Mouse (Mus musculus): ENCODE data around the gene Sdhaf1.
A peak's percentile ranks its signal among the peaks of the same experiment; 100 is the strongest.

The Sdhaf1 gene

DNA sequence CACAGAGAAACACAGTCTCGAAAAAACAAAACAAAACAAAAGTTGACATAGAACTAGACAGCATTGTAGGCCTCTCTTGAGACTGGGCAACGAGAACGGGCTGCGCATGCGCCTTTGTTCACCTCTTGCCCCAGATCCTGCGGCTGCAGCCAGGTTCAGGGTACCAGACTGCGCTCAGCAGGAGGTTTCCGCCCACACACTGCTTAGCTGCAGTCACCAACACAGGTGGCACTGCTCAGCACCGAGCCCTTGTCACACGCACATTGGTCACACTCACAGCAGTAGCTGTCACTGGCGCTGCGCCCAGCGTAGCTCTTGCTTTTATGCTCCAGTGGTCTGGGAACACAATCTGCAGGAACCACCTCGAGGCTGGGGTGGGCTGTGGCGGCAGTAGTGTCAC lies 3.4 kb upstream of the Sdhaf1 start:
- no peak for DNase-seq (ENCODE audit: extremely low read depth, insufficient read length, low spot score)

GRCm38 (mm10) chr7:30326427-30326826 lies 2.7 kb upstream of the Sdhaf1 start:
- no peak for DNase-seq (ENCODE audit: extremely low read depth, insufficient read length, low spot score)

DNA sequence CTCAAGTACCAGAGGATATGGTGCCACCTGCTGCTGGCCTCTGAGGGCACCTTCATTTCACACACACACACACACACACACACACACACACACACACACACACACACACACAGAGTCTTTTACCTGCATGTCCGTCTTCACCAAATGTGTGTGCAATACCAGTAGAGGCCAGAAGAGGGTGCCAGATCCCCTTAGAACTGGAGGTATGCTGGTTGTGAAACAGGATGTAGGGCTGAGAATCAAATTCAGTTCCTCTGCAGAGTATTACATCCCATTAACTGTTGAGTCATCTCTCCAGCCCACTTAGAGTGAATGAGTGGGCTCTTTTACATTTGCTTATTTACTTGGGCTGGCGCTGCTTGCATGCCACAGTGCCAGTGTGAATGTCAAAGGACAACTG lies 1.7 kb upstream of the Sdhaf1 start:
- DNase-seq (ENCODE audit: extremely low read depth, insufficient read length, low spot score) = no peak

DNA sequence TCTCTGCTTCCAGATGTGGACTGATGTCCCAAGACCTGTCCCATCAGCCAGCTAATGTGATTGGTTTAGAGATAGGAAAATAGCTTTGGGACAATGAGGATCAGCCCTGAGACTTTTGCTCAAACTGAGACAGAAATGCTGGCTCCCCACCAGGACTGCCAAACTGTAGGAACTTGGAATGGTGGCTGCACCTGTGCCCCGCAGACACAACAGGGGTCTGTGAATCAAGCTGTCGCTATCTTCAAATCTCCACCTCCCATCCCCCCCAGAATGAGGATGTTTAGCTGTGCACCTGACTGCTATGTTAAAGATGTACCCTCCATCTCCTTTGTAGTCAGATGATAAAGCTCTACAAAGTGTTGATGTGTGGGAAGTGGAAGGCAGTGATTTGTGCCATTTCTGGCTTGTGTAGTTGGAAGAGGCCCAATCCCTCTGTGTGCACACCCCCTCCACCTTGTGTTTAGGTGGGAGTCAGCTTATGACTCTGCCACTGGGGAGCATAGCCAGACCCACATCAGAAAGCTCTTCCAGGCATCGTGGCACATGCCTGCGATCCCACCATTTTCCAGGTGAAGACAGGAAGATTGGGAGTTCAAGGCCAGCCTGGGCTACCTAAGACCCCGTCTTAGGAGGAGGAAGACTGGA lies 727 bp upstream of the Sdhaf1 start:
- DNase-seq (ENCODE audit: extremely low read depth, insufficient read length, low spot score) = no peak

DNA sequence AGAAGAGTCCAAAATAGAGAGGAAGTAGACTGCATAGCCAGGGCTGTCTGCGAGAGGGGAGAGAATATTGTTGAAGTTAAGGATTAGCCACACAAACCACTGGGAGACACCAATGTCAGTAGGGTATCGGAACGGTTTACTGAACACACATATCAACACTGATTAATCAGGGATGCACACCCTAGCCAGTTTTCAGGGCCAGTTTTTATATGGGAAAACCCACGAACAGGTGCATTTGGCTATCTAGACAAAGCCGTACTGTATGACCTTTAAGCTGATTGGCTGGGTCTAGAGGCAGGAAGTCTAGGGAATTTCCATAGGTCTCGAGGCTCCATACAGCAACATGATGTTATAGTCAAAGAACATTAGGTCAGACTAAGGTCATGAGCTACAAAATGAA lies 830 bp downstream of the Sdhaf1 start:
- DNase-seq (ENCODE audit: extremely low read depth, insufficient read length, low spot score) = no peak

DNA sequence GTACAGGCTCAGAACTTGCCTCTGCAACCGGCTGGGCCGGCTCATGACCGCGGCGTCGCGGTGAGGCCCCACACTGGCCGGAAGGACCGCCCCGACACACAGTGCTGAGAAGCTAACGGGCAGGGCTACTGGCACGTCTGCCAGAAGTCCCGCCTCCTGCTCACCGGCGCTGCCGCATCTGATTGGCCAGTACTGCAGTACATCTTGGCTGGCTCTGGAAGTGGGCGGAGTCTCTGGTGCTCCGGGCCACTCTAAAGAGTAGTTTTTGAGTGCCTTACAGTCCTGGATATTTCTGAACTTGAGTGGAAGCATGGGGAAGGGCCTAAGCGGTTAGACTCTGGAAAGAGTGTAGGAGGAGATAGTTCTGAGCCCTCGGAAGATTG lies 1.4 kb downstream of the Sdhaf1 start:
- peak; percentile 93 for DNase-seq (ENCODE audit: extremely low read depth, insufficient read length, low spot score)

DNA sequence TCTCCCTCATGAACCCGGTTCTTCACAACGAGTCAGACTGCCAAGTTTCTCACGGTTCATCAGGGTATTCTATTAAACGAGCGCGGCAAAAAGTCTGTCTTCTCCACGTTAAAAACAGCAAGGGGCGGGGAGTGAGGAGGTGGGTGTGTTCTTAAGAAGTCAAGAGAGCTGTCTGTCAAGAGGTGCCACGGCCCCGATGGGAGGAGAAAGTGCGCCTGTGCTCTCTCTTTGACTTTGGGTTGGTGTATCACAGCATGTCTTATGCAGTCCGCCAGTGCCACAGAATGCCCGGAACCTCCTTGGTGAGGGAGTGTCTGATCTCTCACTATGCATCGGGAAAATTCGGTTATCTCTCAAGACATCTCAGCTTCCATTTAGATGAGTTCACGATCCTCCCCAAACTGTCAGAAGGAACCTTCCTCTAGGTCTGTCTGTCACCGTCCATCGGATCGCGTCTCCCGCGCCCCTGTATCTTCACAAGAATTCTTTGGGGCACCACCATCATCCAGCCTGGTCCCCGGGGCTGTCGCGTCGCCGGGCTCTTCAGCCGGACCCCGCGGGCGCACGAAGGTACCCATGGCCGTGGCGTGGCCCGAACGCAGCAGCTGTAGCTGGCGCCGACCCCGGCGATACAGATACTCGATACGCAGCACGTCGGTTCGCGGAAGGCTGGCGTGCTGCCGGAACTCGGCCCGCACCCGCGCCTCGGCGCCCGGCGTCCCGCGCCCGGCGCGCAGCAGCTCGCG lies 2.0 kb downstream of the Sdhaf1 start, which contains the start of gene E130208F15Rik:
Gene E130208F15Rik (plus strand): TSS at position 202 of the 746 bp plus-strand sequence.
- DNase-seq (ENCODE audit: extremely low read depth, insufficient read length, low spot score) = peak; percentile 73

DNA sequence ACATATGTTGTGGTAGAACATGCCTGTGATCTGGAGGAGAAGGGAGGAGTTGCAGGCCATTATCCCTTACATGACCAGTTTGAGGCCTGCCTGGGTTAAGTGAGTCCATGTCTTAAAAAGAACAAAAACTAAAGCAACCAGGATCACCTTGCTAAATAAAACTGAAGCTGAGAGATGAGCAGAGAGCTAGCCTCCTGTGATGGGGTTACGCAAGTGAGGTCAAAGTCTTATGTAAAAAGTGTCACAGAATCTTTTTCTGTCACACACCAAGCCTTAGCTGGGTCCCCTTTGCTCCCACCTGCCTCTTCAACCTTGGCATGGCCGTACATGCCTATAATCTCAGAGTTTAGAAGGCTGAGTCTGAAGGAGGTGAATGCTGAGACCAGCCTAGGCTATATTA lies 2.7 kb downstream of the Sdhaf1 start:
- DNase-seq (ENCODE audit: extremely low read depth, insufficient read length, low spot score) = no peak

DNA sequence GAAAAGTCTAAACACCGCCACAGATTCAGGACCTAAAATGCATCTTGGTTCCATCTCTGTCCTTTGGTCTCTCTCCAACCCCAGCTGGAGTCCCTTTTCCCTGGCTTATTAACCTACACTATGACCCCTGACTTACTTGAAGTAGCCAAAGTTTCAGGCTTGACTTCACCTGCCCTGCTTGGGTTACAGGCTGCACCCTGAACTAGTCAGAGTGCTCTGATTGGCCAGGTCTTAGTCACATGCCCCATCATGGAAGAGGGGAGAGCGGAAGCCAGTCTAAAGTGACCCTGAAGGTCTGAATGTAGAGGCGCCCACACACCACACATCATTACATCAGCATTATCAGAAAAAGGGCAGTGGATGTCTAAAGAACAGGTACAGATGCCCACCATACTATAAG lies 5.6 kb downstream of the Sdhaf1 start:
- no peak for DNase-seq (ENCODE audit: extremely low read depth, insufficient read length, low spot score)

GRCm38 (mm10) chr7:30315559-30316529 lies 7.9 kb downstream of the Sdhaf1 start:
- DNase-seq (ENCODE audit: extremely low read depth, insufficient read length, low spot score) = no peak

GRCm38 (mm10) chr7:30314721-30315155 lies 9.0 kb downstream of the Sdhaf1 start, which contains the start of gene Syne4:
Gene Syne4, plus strand, starts transcription at chr7:30314807.
- no peak for DNase-seq (ENCODE audit: extremely low read depth, insufficient read length, low spot score)

- DNase-seq (ENCODE audit: extremely low read depth, insufficient read length, low spot score) = no peak
Measured at GRCm38 (mm10) chr7:30313666-30314320, 9.9 kb downstream of the Sdhaf1 start.

DNA sequence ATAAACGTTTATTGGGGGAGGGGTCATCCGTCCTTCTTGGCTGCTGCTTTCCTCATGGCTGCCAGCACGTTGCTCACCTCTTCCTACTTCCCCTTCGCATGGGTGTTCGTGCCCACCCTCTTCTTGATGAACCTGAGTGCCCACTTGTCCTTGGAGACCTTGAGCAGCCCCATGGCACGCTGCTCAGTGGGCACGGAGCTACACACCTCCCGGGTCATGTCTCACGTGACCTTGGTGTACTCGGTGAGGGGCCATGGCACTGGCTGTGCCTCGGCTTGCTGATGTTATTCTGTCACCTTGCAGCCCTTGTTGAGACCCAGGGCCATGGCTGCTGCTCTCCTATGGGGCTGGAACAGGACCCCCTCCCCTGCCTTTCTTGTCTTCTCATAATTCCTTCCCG lies 13.6 kb downstream of the Sdhaf1 start:
- DNase-seq (ENCODE audit: extremely low read depth, insufficient read length, low spot score) = no peak

- no peak for DNase-seq (ENCODE audit: extremely low read depth, insufficient read length, low spot score)
Measured at GRCm38 (mm10) chr7:30309395-30310129, 14.1 kb downstream of the Sdhaf1 start.

DNA sequence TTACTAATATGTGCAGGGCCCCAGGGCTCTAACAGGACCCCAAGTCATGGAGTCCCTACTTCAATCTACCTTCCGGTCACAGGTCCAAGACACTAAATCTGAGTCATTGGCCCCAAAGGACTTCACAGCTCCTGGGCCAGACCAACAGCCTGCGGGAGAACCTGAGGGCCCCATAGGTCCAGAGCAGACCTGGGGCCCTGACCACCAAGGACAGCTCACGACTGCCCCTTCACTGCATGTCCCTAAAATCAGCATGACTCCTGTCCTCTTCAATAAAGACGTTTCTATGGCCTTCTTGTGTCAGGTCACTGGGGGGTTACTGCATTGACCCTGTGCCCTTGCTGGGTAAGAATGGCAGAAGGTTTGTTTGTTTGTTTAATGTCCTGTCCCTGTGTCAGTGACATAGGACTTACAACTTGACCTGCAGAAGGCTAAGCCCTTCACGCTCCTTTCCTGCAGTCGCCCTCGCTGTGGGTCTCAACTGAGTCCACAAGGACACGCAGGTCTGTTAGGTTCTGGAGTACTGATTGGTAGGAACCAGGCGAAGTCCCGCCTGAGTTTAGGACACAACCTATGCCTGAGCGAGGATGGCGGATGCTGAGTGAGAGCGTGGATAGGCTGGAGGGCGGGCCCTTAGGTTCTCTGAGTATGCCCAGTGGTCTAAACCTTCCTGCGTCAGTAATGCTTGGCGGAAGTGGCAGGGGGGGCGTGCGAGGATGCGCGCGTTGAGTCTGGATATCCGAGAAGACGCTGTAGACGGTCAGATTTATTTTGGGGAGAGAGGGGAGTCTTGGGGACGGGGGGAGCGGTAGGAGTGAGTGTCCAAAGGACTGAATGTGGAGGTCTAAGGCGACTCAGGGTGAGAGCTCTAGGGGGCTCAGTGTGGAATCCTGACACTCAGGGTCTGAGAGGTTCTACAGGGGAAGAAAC lies 15.4 kb downstream of the Sdhaf1 start, which contains the start of gene Alkbh6:
Gene Alkbh6 (plus strand): TSS at position 642 of the 930 bp plus-strand sequence.
- peak; percentile 86 for DNase-seq (ENCODE audit: extremely low read depth, insufficient read length, low spot score)

DNA sequence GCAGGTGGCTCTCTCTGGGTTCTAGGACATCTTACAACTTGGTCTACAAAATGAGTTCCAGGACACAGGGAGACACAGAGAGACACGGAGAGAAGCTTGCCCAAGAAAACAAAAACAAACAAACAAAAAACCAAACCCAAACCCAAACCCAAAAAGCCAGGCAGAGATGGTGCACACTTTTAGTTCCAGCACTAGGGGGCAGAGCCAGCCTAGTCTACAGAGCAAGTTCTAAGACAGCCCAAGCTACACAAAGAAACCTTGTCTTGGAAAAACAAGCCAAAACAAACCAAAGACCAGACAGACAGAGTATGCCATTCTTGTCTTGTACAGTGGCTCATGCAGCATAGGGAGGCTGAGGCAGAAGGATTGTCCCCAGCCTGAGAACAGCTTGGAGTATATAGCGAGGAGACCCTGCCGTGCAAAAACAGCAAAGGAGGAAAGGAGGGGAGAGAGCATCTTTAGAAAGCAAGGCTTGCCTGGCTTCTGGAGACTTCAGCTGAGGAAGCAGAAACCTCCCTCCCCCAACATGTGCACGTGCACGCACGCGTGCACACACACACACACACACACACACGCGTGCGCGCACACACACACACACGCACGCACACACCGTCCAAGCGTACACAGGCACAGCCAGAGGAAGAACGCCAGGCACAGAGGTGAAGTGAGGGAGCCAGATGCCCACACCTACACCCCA lies 17.5 kb downstream of the Sdhaf1 start:
- no peak for DNase-seq (ENCODE audit: extremely low read depth, insufficient read length, low spot score)

- no peak for DNase-seq (ENCODE audit: extremely low read depth, insufficient read length, low spot score)
Measured at GRCm38 (mm10) chr7:30300914-30301313, 22.8 kb downstream of the Sdhaf1 start.

GRCm38 (mm10) chr7:30297266-30297665 lies 26.4 kb downstream of the Sdhaf1 start:
- no peak for DNase-seq (ENCODE audit: extremely low read depth, insufficient read length, low spot score)
